Mouse (Mus musculus) embryonic facial prominence, embryonic 12.5 days (tissue): ENCODE measurements around the gene 4833427G06Rik. TPM values are rescaled to one million over a fixed set of nuclear protein-coding genes. Genes with fewer than 3 reads are reported as not detected.

Source experiments
- ATAC-seq: fragments of 200-750 bp; cut with Nextera tagmentation; 2 replicates; pipeline ENCODE4 v1.8.0; 2017; ENCODE audit not compliant: insufficient number of reproducible peaks, insufficient read depth, low FRiP score, low TSS enrichment
- H3K27ac ChIP-seq: fragments of 300-500 bp; sonication (generic); 2 replicates; pipeline ENCODE4 v1.5.1; 2016; ENCODE audit warnings: mild to moderate bottlenecking
- H3K27me3 ChIP-seq: fragments of 300-500 bp; sonication (generic); 2 replicates; pipeline ENCODE4 v1.6.1; 2016; ENCODE audit warnings: mild to moderate bottlenecking, moderate library complexity
- H3K36me3 ChIP-seq: fragments of 300-500 bp; sonication (generic); 2 replicates; pipeline ENCODE4 v1.6.1; 2016; ENCODE audit warnings: mild to moderate bottlenecking
- H3K4me1 ChIP-seq: fragments of 300-500 bp; sonication (generic); 2 replicates; pipeline ENCODE4 v1.6.1; 2016
- H3K4me2 ChIP-seq: fragments of 300-500 bp; sonication (generic); replicated peaks from 2 replicates; pipeline ENCODE4 v1.6.1; 2016; ENCODE audit warnings: mild to moderate bottlenecking, moderate library complexity
- H3K4me3 ChIP-seq: fragments of 300-500 bp; sonication (generic); 2 replicates; pipeline ENCODE4 v1.5.1; 2016; ENCODE audit warnings: mild to moderate bottlenecking
- H3K9ac ChIP-seq: fragments of 300-500 bp; sonication (generic); 2 replicates; pipeline ENCODE4 v1.6.1; 2016; ENCODE audit warnings: mild to moderate bottlenecking, moderate library complexity
- H3K9me3 ChIP-seq: fragments of 300-500 bp; sonication (generic); 2 replicates; pipeline ENCODE4 v1.6.1; 2016; ENCODE audit warnings: mild to moderate bottlenecking, moderate library complexity
- WGBS: fragments of 180-500 bp; shearing (Covaris S2); methylation state at CpG from one replicate; pipeline ENCODE4 v1.1.7; 2016; 5-methylcytosine and 5-hydroxymethylcytosine counted together
- polyA plus RNA-seq: library from polyadenylated mRNA; unstranded; fragments of >200 nt; fragmentation: Nextera tagmentation; extraction: Ambion mirVana; gene quantifications from 2 replicates; pipeline ENCODE4 v1.2.1, GENCODE M21; 2016

The 4833427G06Rik gene
- polyA plus RNA-seq, 1 experiment from 2014 or later, result 0.17 TPM

GRCm38 (mm10) chr9:51060601-51061000, 41.3 kb downstream of the 4833427G06Rik start, which contains the start of gene Btg4:
Gene Btg4, plus strand, starts transcription at chr9:51060901.
- Histone ChIP-seq H3K4me1 (no peaks in the 10 kb centered on the region), H3K27me3 (no peaks in the 10 kb centered on the region), H3K36me3 (no peaks in the 10 kb centered on the region), H3K27ac (no peak within 1 kb of the TSS), H3K4me2 (no peak within 1 kb of the TSS), H3K9ac (no peak within 1 kb of the TSS), H3K4me3 (no peak within 1 kb of the TSS), H3K9me3 (no peaks in the 10 kb centered on the region)
- 87% methylated on average over 2 of the region's 2 CpGs for WGBS
- ATAC-seq, result no peak

- Histone ChIP-seq H3K36me3 (no peaks in the 10 kb centered on the region), H3K9me3 (no peaks in the 10 kb centered on the region), H3K4me2 (no peak overlapping the region), H3K27ac (no peak overlapping the region), H3K9ac (no peak overlapping the region), H3K4me1 (no peaks in the 10 kb centered on the region), H3K4me3 (no peak overlapping the region), H3K27me3 (no peaks in the 10 kb centered on the region)
- no peak for ATAC-seq
- WGBS, result 73% methylated on average over 4 of the region's 4 CpGs
These were observed 42.8 kb downstream of the 4833427G06Rik start for GRCm38 (mm10) chr9:51058951-51059521.

- ATAC-seq, result no peak
- no peak overlapping the region for H3K4me2 ChIP-seq
- no peak overlapping the region for H3K9ac ChIP-seq
- H3K36me3 ChIP-seq, result no peaks in the 10 kb centered on the region
- WGBS, result 53% methylated on average over 3 of the region's 3 CpGs
- H3K4me1 ChIP-seq, result no peaks in the 10 kb centered on the region
- H3K9me3 ChIP-seq, result no peaks in the 10 kb centered on the region
- no peak overlapping the region for H3K4me3 ChIP-seq
- H3K27ac ChIP-seq, result no peak overlapping the region
- H3K27me3 ChIP-seq, result no peaks in the 10 kb centered on the region
These were observed 45.2 kb downstream of the 4833427G06Rik start for GRCm38 (mm10) chr9:51056360-51057324.

GRCm38 (mm10) chr9:51052180-51052579, 49.7 kb downstream of the 4833427G06Rik start:
- no peak for ATAC-seq
- no peaks in the 10 kb centered on the region for H3K27me3 ChIP-seq
- WGBS, result 65% methylated on average over 3 of the region's 3 CpGs
- no peak overlapping the region for H3K27ac ChIP-seq
- no peaks in the 10 kb centered on the region for H3K4me1 ChIP-seq
- no peak overlapping the region for H3K9ac ChIP-seq
- no peak overlapping the region for H3K4me3 ChIP-seq
- no peak overlapping the region for H3K4me2 ChIP-seq
- no peaks in the 10 kb centered on the region for H3K36me3 ChIP-seq
- no peaks in the 10 kb centered on the region for H3K9me3 ChIP-seq

GRCm38 (mm10) chr9:51042136-51042535, 59.7 kb downstream of the 4833427G06Rik start:
- H3K4me3 ChIP-seq, result no peak overlapping the region
- H3K36me3 ChIP-seq, result no peaks in the 10 kb centered on the region
- H3K9ac ChIP-seq, result no peak overlapping the region
- no peak for ATAC-seq
- H3K4me2 ChIP-seq, result no peak overlapping the region
- H3K27ac ChIP-seq, result no peak overlapping the region
- H3K27me3 ChIP-seq, result no peaks in the 10 kb centered on the region
- no peaks in the 10 kb centered on the region for H3K9me3 ChIP-seq
- no peaks in the 10 kb centered on the region for H3K4me1 ChIP-seq
- 82% methylated on average over 6 of the region's 6 CpGs for WGBS

- no peak overlapping the region for H3K27ac ChIP-seq
- ATAC-seq, result no peak
- WGBS, result 89% methylated on average over 7 of the region's 7 CpGs
- H3K27me3 ChIP-seq, result no peaks in the 10 kb centered on the region
- H3K36me3 ChIP-seq, result no peaks in the 10 kb centered on the region
- no peak overlapping the region for H3K4me3 ChIP-seq
- no peak overlapping the region for H3K9ac ChIP-seq
- no peaks in the 10 kb centered on the region for H3K9me3 ChIP-seq
- no peaks in the 10 kb centered on the region for H3K4me1 ChIP-seq
- H3K4me2 ChIP-seq, result no peak overlapping the region
These were observed 60.3 kb downstream of the 4833427G06Rik start for GRCm38 (mm10) chr9:51041491-51041980.

GRCm38 (mm10) chr9:51032785-51033529, 68.9 kb downstream of the 4833427G06Rik start:
- H3K9ac ChIP-seq, result no peak overlapping the region
- 73% methylated on average over 3 of the region's 3 CpGs for WGBS
- no peak for ATAC-seq
- H3K9me3 ChIP-seq, result no peaks in the 10 kb centered on the region
- H3K36me3 ChIP-seq, result no peaks in the 10 kb centered on the region
- no peaks in the 10 kb centered on the region for H3K27me3 ChIP-seq
- H3K4me1 ChIP-seq, result no peaks in the 10 kb centered on the region
- no peak overlapping the region for H3K4me3 ChIP-seq
- H3K4me2 ChIP-seq, result no peak overlapping the region
- H3K27ac ChIP-seq, result no peak overlapping the region

- Histone ChIP-seq H3K9ac (no peak overlapping the region), H3K4me3 (no peak overlapping the region), H3K9me3 (no peaks in the 10 kb centered on the region), H3K4me1 (no peaks in the 10 kb centered on the region), H3K36me3 (no peaks in the 10 kb centered on the region), H3K27me3 (no peaks in the 10 kb centered on the region), H3K4me2 (no peak overlapping the region), H3K27ac (no peak overlapping the region)
- 66% methylated on average over 8 of the region's 8 CpGs for WGBS
- ATAC-seq, result no peak
These were observed 69.6 kb downstream of the 4833427G06Rik start for GRCm38 (mm10) chr9:51032291-51032690.

- ATAC-seq, result no peak
- Histone ChIP-seq H3K27me3 (no peaks in the 10 kb centered on the region), H3K4me1 (no peaks in the 10 kb centered on the region), H3K4me3 (no peak overlapping the region), H3K27ac (no peak overlapping the region), H3K36me3 (no peaks in the 10 kb centered on the region), H3K9me3 (no peaks in the 10 kb centered on the region), H3K9ac (no peak overlapping the region), H3K4me2 (no peak overlapping the region)
- WGBS, result 62% methylated on average over 6 of the region's 6 CpGs
These were observed 70.3 kb downstream of the 4833427G06Rik start for GRCm38 (mm10) chr9:51031603-51032002.
